Mouse (Mus musculus) liver, embryonic 13.5 days (tissue): ENCODE data around the gene Npw. TPM values are rescaled to one million over a fixed set of nuclear protein-coding genes. Genes with fewer than 3 reads are reported as not detected.

Experiments
- ATAC-seq: fragments of 200-750 bp; cut with Nextera tagmentation; 2 replicates; pipeline ENCODE4 v1.8.0; 2017; ENCODE audit warnings: low read depth, mild to moderate bottlenecking, moderate number of reproducible peaks, moderate library complexity
- DNase-seq: peaks from one replicate; pipeline ENCODE4 v3.0.0; 2022
- H3K27ac ChIP-seq: fragments of 300-500 bp; sonication (generic); 2 replicates; pipeline ENCODE4 v1.5.1; 2015; ENCODE audit warnings: moderate library complexity, mild to moderate bottlenecking, inconsistent platforms
- H3K27me3 ChIP-seq: fragments of 300-500 bp; sonication (generic); 2 replicates; pipeline ENCODE4 v1.6.1; 2015; ENCODE audit warnings: mild to moderate bottlenecking, inconsistent platforms
- H3K36me3 ChIP-seq: fragments of 300-500 bp; sonication (generic); 2 replicates; pipeline ENCODE4 v1.6.1; 2015; ENCODE audit warnings: mild to moderate bottlenecking, inconsistent platforms
- H3K4me1 ChIP-seq: fragments of 300-500 bp; sonication (generic); replicated peaks from 2 replicates; pipeline ENCODE4 v1.6.1; 2015; ENCODE audit warnings: inconsistent platforms
- H3K4me2 ChIP-seq: fragments of 300-500 bp; sonication (generic); 2 replicates; pipeline ENCODE4 v1.6.1; 2015; ENCODE audit warnings: inconsistent platforms, mild to moderate bottlenecking, moderate library complexity
- H3K4me3 ChIP-seq: fragments of 300-500 bp; sonication (generic); replicated peaks from 2 replicates; pipeline ENCODE4 v1.5.1; 2015; ENCODE audit warnings: mild to moderate bottlenecking, inconsistent platforms
- H3K9ac ChIP-seq: fragments of 300-500 bp; sonication (generic); 2 replicates; pipeline ENCODE4 v1.6.1; 2015; ENCODE audit warnings: mild to moderate bottlenecking, inconsistent platforms
- H3K9me3 ChIP-seq: fragments of 300-500 bp; sonication (generic); replicated peaks from 2 replicates; pipeline ENCODE4 v1.6.1; 2016; ENCODE audit warnings: inconsistent platforms
- WGBS: fragments of 180-500 bp; shearing (Covaris S2); methylation state at CpG from one replicate; pipeline ENCODE4 v1.1.7; 2015; ENCODE audit not compliant: insufficient replicate concordance; 5-methylcytosine and 5-hydroxymethylcytosine counted together
- polyA plus RNA-seq: library from polyadenylated mRNA; unstranded; fragments of >200 nt; fragmentation: Nextera tagmentation; extraction: Ambion mirVana; gene quantifications from 2 replicates; pipeline ENCODE4 v1.2.1, GENCODE M21; 2015

The Npw gene
- polyA plus RNA-seq, 1 experiment from 2014 or later = 0.28 TPM

GRCm38 (mm10) chr17:24617561-24618194, 40.6 kb downstream of the Npw start:
- H3K4me2 ChIP-seq = peak overlapping the region; percentile 46
- H3K27ac ChIP-seq = peak overlapping the region; percentile 90
- DNase-seq = peak; percentile 76
- H3K27me3 ChIP-seq = no peaks in the 10 kb centered on the region
- WGBS = 28% methylated on average over 14 of the region's 14 CpGs
- H3K36me3 ChIP-seq = peaks cover 86% of the 10 kb centered on the region
- H3K9me3 ChIP-seq = no peaks in the 10 kb centered on the region
- H3K4me1 ChIP-seq = peaks cover 30% of the 10 kb centered on the region
- 0 out of 2 replicates have a peak overlapping the region, but pooled peaks have one; percentile 7 for H3K4me3 ChIP-seq
- peak; percentile 97 for ATAC-seq
- peak overlapping the region; percentile 67 for H3K9ac ChIP-seq

- Histone ChIP-seq H3K9ac (peak overlapping the region; percentile 41), H3K4me2 (peak overlapping the region; percentile 21; the same call in 1 of the 2 replicates), H3K9me3 (no peaks in the 10 kb centered on the region), H3K4me3 (no peak overlapping the region), H3K27me3 (no peaks in the 10 kb centered on the region), H3K27ac (peak overlapping the region; percentile 90), H3K36me3 (peaks cover 63% of the 10 kb centered on the region), H3K4me1 (peaks cover 53% of the 10 kb centered on the region)
- DNase-seq (no peak), ATAC-seq (peak; percentile 73)
- 3% methylated on average over 2 of the region's 2 CpGs for WGBS
These were observed 47.5 kb downstream of the Npw start for GRCm38 (mm10) chr17:24610711-24611110.

GRCm38 (mm10) chr17:24608874-24609273, 49.4 kb downstream of the Npw start:
- Histone ChIP-seq H3K4me1 (peaks cover 71% of the 10 kb centered on the region), H3K9ac (peak overlapping the region; percentile 57), H3K27me3 (no peaks in the 10 kb centered on the region), H3K36me3 (peaks cover 61% of the 10 kb centered on the region), H3K4me3 (no peak overlapping the region), H3K4me2 (peak overlapping the region; percentile 44), H3K27ac (peak overlapping the region; percentile 90), H3K9me3 (no peaks in the 10 kb centered on the region)
- no peak for DNase-seq
- WGBS = 22% methylated on average over 8 of the region's 8 CpGs
- ATAC-seq = peak; percentile 87

GRCm38 (mm10) chr17:24608370-24608769, 49.9 kb downstream of the Npw start:
- ATAC-seq (peak; percentile 67), DNase-seq (no peak)
- H3K27ac ChIP-seq = peak overlapping the region; percentile 90
- H3K36me3 ChIP-seq = peaks cover 57% of the 10 kb centered on the region
- H3K4me2 ChIP-seq = peak overlapping the region; percentile 44
- peaks cover 71% of the 10 kb centered on the region for H3K4me1 ChIP-seq
- no peak overlapping the region for H3K4me3 ChIP-seq
- peak overlapping the region; percentile 57 for H3K9ac ChIP-seq
- no peaks in the 10 kb centered on the region for H3K27me3 ChIP-seq
- WGBS = 35% methylated on average over 4 of the region's 4 CpGs
- no peaks in the 10 kb centered on the region for H3K9me3 ChIP-seq

Other genes with a start within 250 kb of the Npw start
- gene Rnps1, start 243.9 kb downstream of the Npw start, polyA plus RNA-seq = 151 and 173 TPM in 2 replicates
- 94.4 and 95.3 TPM in 2 replicates for gene Eci1, start 231.8 kb downstream of the Npw start, polyA plus RNA-seq
- 0.33 and 0.68 TPM in 2 replicates for gene Dnase1l2, start 215.4 kb downstream of the Npw start, polyA plus RNA-seq
- gene E4f1, start 188.1 kb downstream of the Npw start, polyA plus RNA-seq = 11.7 and 13.0 TPM in 2 replicates
- 84.0 and 86.7 TPM in 2 replicates for gene Pgp, start 188.1 kb downstream of the Npw start, polyA plus RNA-seq
- gene Bricd5, start 184.6 kb downstream of the Npw start, polyA plus RNA-seq = 0.13 TPM in 1 of 2 replicates, not detected in the other
- 11.7 and 13.8 TPM in 2 replicates for gene Mlst8, start 179.4 kb downstream of the Npw start, polyA plus RNA-seq
- 0.15 and 0.20 TPM in 2 replicates for gene Caskin1, start 169.9 kb downstream of the Npw start, polyA plus RNA-seq
- gene Traf7, start 130.5 kb downstream of the Npw start, polyA plus RNA-seq = 40.7 and 43.9 TPM in 2 replicates
- gene Rab26, start 124.2 kb downstream of the Npw start, polyA plus RNA-seq = 0.88 and 0.99 TPM in 2 replicates
- 2.2 and 3.3 TPM in 2 replicates for gene Pkd1, start 108.6 kb downstream of the Npw start, polyA plus RNA-seq
- 18.6 and 22.4 TPM in 2 replicates for gene Tsc2, start 25.8 kb downstream of the Npw start, polyA plus RNA-seq
- gene Nthl1, start 25.8 kb downstream of the Npw start, polyA plus RNA-seq = 8.4 and 9.2 TPM in 2 replicates
- 9.8 and 10.2 TPM in 2 replicates for gene Slc9a3r2, start 8.1 kb downstream of the Npw start, polyA plus RNA-seq
- 9.5 and 13.1 TPM in 2 replicates for gene Zfp598, start 11.2 kb upstream of the Npw start, polyA plus RNA-seq
- gene Syngr3, start 31.5 kb upstream of the Npw start, polyA plus RNA-seq = 0.10 and 0.31 TPM in 2 replicates
- 41.3 and 47.7 TPM in 2 replicates for gene Gfer, start 37.7 kb upstream of the Npw start, polyA plus RNA-seq
- 0.14 and 0.34 TPM in 2 replicates for gene Noxo1, start 37.8 kb upstream of the Npw start, polyA plus RNA-seq
- 53.0 and 53.2 TPM in 2 replicates for gene Tbl3, start 49.2 kb upstream of the Npw start, polyA plus RNA-seq
- 0.10 TPM in 1 of 2 replicates, not detected in the other for gene Rnf151, start 59.6 kb upstream of the Npw start, polyA plus RNA-seq
- 1,350 and 1,469 TPM in 2 replicates for gene Rps2, start 59.7 kb upstream of the Npw start, polyA plus RNA-seq
- 206 and 216 TPM in 2 replicates for gene Ndufb10, start 66.0 kb upstream of the Npw start, polyA plus RNA-seq
- gene Rpl3l, start 69.4 kb upstream of the Npw start, polyA plus RNA-seq = 0.10 TPM in 1 of 2 replicates, not detected in the other
- gene Msrb1, start 78.2 kb upstream of the Npw start, polyA plus RNA-seq = 21.3 and 21.8 TPM in 2 replicates
- gene Hs3st6, start 94.5 kb upstream of the Npw start, polyA plus RNA-seq = not detected in 2 replicates
- gene Meiob, start 145.8 kb upstream of the Npw start, polyA plus RNA-seq = 1.5 and 1.6 TPM in 2 replicates
- 79.5 and 83.1 TPM in 2 replicates for gene Hagh, start 181.7 kb upstream of the Npw start, polyA plus RNA-seq
- 34.6 and 34.9 TPM in 2 replicates for gene Fahd1, start 191.9 kb upstream of the Npw start, polyA plus RNA-seq
- 5.1 and 6.0 TPM in 2 replicates for gene Igfals, start 207.5 kb upstream of the Npw start, polyA plus RNA-seq
- gene Nubp2, start 227.9 kb upstream of the Npw start, polyA plus RNA-seq = 89.3 and 93.2 TPM in 2 replicates
- 37.9 and 38.4 TPM in 2 replicates for gene Spsb3, start 228.2 kb upstream of the Npw start, polyA plus RNA-seq
- 13.8 and 14.6 TPM in 2 replicates for gene Eme2, start 236.6 kb upstream of the Npw start, polyA plus RNA-seq
- 84.2 TPM in 2 replicates for gene Mrps34, start 236.7 kb upstream of the Npw start, polyA plus RNA-seq
- gene Nme3, start 238.0 kb upstream of the Npw start, polyA plus RNA-seq = 65.6 and 66.8 TPM in 2 replicates